Mouse (Mus musculus) ES-E14 (cell line): ENCODE data around the gene Ldlrad3. TPM values are rescaled to one million over a fixed set of nuclear protein-coding genes. Genes with fewer than 3 reads are reported as not detected.

Experiments used
- DNase-seq: peaks from one replicate; pipeline ENCODE4 v3.0.0-alpha.2; 2013; ENCODE audit warnings: low read depth, low spot score
- H3K27ac ChIP-seq: 2 replicates; pipeline ENCODE4 v1.5.1; 2012; ENCODE audit warnings: low read depth, mild to moderate bottlenecking, low read length, moderate library complexity, mixed read lengths; ENCODE audit not compliant: poor library complexity, insufficient read depth, severe bottlenecking
- H3K36me3 ChIP-seq: 2 replicates; pipeline ENCODE4 v1.6.1; 2012; ENCODE audit warnings: mild to moderate bottlenecking, low read length, moderate library complexity, mixed read lengths; ENCODE audit not compliant: control insufficient read depth, poor library complexity, insufficient read depth, severe bottlenecking
- H3K4me1 ChIP-seq, 2 experiments: fragments of 150-350 bp in 1 of 2; sonication (generic) in 1 of 2; 2 replicates each; pipeline ENCODE4 v1.6.1; 2012; ENCODE audit warnings: low read length in 2 of 2, mild to moderate bottlenecking in 1 of 2, mixed read lengths in 1 of 2; ENCODE audit not compliant: control insufficient read depth in 2 of 2, insufficient read depth in 2 of 2, poor library complexity in 1 of 2
- H3K4me3 ChIP-seq, 2 experiments: fragments of 150-350 bp in 1 of 2; sonication (generic) in 1 of 2; 2 replicates each; pipeline ENCODE4 v1.5.1; 2012; ENCODE audit warnings: low read length in 2 of 2, low read depth in 1 of 2, mild to moderate bottlenecking in 1 of 2, mixed read lengths in 1 of 2; ENCODE audit not compliant: insufficient read depth in 1 of 2, poor library complexity in 1 of 2, severe bottlenecking in 1 of 2
- H3K9ac ChIP-seq: 2 replicates; pipeline ENCODE4 v1.6.1; 2012; ENCODE audit warnings: low read depth, mild to moderate bottlenecking, low read length, mixed read lengths; ENCODE audit not compliant: poor library complexity, insufficient read depth, severe bottlenecking
- H3K9me3 ChIP-seq: fragments of 150-350 bp; sonication (generic); 2 replicates; pipeline ENCODE4 v1.6.1; 2012; ENCODE audit warnings: low read depth, mild to moderate bottlenecking, low read length; ENCODE audit not compliant: control insufficient read depth, insufficient read depth
- CHD2 ChIP-seq: IDR thresholded peaks from 2 replicates; pipeline ENCODE4 v1.6.1; 2014; ENCODE audit warnings: mild to moderate bottlenecking, low read depth, low read length, inconsistent platforms
- HCFC1 ChIP-seq: IDR thresholded peaks from 2 replicates; pipeline ENCODE4 v1.6.1; 2012; ENCODE audit warnings: low read length, inconsistent platforms, borderline replicate concordance; ENCODE audit not compliant: insufficient read depth
- MAFK ChIP-seq: IDR thresholded peaks from 2 replicates; pipeline ENCODE4 v1.6.1; 2014; ENCODE audit warnings: mild to moderate bottlenecking, low read depth, low read length, inconsistent platforms; ENCODE audit not compliant: insufficient read depth
- ZC3H11A ChIP-seq: IDR thresholded peaks from 2 replicates; pipeline ENCODE4 v1.6.1; 2012; ENCODE audit warnings: low read depth, mild to moderate bottlenecking, inconsistent platforms, low read length, borderline replicate concordance
- ZNF384 ChIP-seq: IDR thresholded peaks from 2 replicates; pipeline ENCODE4 v1.6.1; 2012; ENCODE audit warnings: low read depth, low read length, inconsistent platforms
- in situ Hi-C, 2 experiments: fragments of 600-800 bp; cut with MboI; formaldehyde crosslinking; loops; one replicate each; pipeline ENCODE4 v1.15.1; 2025; ENCODE audit warnings: low sequenced_read_pairs in 2 of 2, inconsistent platforms in 1 of 2; ENCODE audit not compliant: unreplicated experiment in 2 of 2
- total RNA-seq: library from RNA; depleted of rRNA; stranded (reverse); fragments of 300-350 nt; gene quantifications from 2 replicates; pipeline ENCODE4 v1.2.3, GENCODE M21; 2012

Gene Ldlrad3
- total RNA-seq, 1 experiment: 27.1 TPM

GRCm38 (mm10) chr2:102130198-102130845 is 55.9 kb downstream of the Ldlrad3 start:
- no peak for DNase-seq
- no peak overlapping the region; the same call in 1 of the 2 replicates for H3K27ac ChIP-seq
- H3K9me3 ChIP-seq: no peaks in the 10 kb centered on the region
- no peak for TF ChIP-seq HCFC1
- TF ChIP-seq MAFK: no peak
- TF ChIP-seq CHD2: no peak
- peaks cover 33 to 58% of the 10 kb centered on the region in 2 experiments for H3K4me1 ChIP-seq
- no peak overlapping the region for H3K9ac ChIP-seq
- in situ Hi-C loops: no loop called here
- peak overlapping the region in 1 of 2 experiments; percentile 18; a peak in 1 of 4 replicates for H3K4me3 ChIP-seq
- no peaks in the 10 kb centered on the region; the same call in 1 of the 2 replicates for H3K36me3 ChIP-seq

- DNase-seq: no peak
- in situ Hi-C loops: no loop called here
- no peaks in the 10 kb centered on the region; the same call in 1 of the 2 replicates for H3K36me3 ChIP-seq
- TF ChIP-seq ZNF384: no peak
- TF ChIP-seq HCFC1: no peak
- H3K4me1 ChIP-seq: peaks cover 40 to 67% of the 10 kb centered on the region in 2 experiments
- no peak overlapping the region; the same call in 1 of the 2 replicates for H3K27ac ChIP-seq
- no peak overlapping the region for H3K4me3 ChIP-seq
- 0 out of 2 replicates have a peak overlapping the region, but pooled peaks have one; percentile 25 for H3K9ac ChIP-seq
- no peaks in the 10 kb centered on the region for H3K9me3 ChIP-seq
Measured at GRCm38 (mm10) chr2:102129235-102129634, 57.0 kb downstream of the Ldlrad3 start.

- no peak for DNase-seq
- Histone ChIP-seq H3K36me3 (no peaks in the 10 kb centered on the region; the same call in 1 of the 2 replicates), H3K9ac (peak overlapping the region; percentile 20; the same call in 1 of the 2 replicates), H3K4me1 (peaks cover 40 to 73% of the 10 kb centered on the region in 2 experiments), H3K27ac (0 out of 2 replicates have a peak overlapping the region, but pooled peaks have one; percentile 5), H3K9me3 (no peaks in the 10 kb centered on the region), H3K4me3 (no peak overlapping the region)
- in situ Hi-C loops: no loop called here
- TF ChIP-seq ZNF384: peak; percentile 20; the same call in 1 of the 2 replicates
- TF ChIP-seq MAFK: no peak
- TF ChIP-seq HCFC1: no peak
Measured at GRCm38 (mm10) chr2:102128500-102129030, 57.6 kb downstream of the Ldlrad3 start.

- Histone ChIP-seq H3K9me3 (no peaks in the 10 kb centered on the region), H3K27ac (peak overlapping the region; percentile 5; the same call in 1 of the 2 replicates), H3K4me3 (no peak overlapping the region), H3K9ac (peak overlapping the region; percentile 3; the same call in 1 of the 2 replicates), H3K36me3 (no peaks in the 10 kb centered on the region; the same call in 1 of the 2 replicates), H3K4me1 (peaks cover 38 to 73% of the 10 kb centered on the region in 2 experiments)
- in situ Hi-C loops: no loop called here
- DNase-seq: peak; percentile 51
- TF ChIP-seq HCFC1 (no peak), ZC3H11A (no peak), MAFK (no peak), ZNF384 (no peak), CHD2 (0 out of 2 replicates have a peak, but pooled peaks have one; percentile 9)
Measured at GRCm38 (mm10) chr2:102127791-102128387, 58.3 kb downstream of the Ldlrad3 start.
